Mouse (Mus musculus) hindbrain, postnatal 0 days (tissue): Measurements from ENCODE around the gene Morc3. TPM values are rescaled to one million over a fixed set of nuclear protein-coding genes. Genes with fewer than 3 reads are reported as not detected.

Experiments used
- ATAC-seq: fragments of 200-750 bp; cut with Nextera tagmentation; 2 replicates; pipeline ENCODE4 v1.8.0; 2017; ENCODE audit warnings: mild to moderate bottlenecking, moderate TSS enrichment, moderate library complexity
- DNase-seq: peaks from one replicate; pipeline ENCODE4 v3.0.0-alpha.2; 2015; ENCODE audit warnings: low spot score
- H3K27ac ChIP-seq: fragments of 300-500 bp; sonication (generic); 2 replicates; pipeline ENCODE4 v1.5.1; 2014; ENCODE audit warnings: mild to moderate bottlenecking
- H3K27me3 ChIP-seq: fragments of 300-500 bp; sonication (generic); 2 replicates; pipeline ENCODE4 v1.6.1; 2014; ENCODE audit warnings: low read length, mixed read lengths; ENCODE audit not compliant: insufficient read depth
- H3K36me3 ChIP-seq: fragments of 300-500 bp; sonication (generic); 2 replicates; pipeline ENCODE4 v1.6.1; 2014; ENCODE audit warnings: low read length, mixed read lengths; ENCODE audit not compliant: insufficient read depth
- H3K4me1 ChIP-seq: fragments of 300-500 bp; sonication (generic); 2 replicates; pipeline ENCODE4 v1.6.1; 2014; ENCODE audit warnings: antibody characterized with exemption, low read length, mixed read lengths; ENCODE audit not compliant: insufficient read depth
- H3K4me2 ChIP-seq: fragments of 300-500 bp; sonication (generic); 2 replicates; pipeline ENCODE4 v1.6.1; 2014; ENCODE audit warnings: low read depth, mild to moderate bottlenecking, low read length, moderate library complexity, mixed read lengths
- H3K4me3 ChIP-seq: fragments of 300-500 bp; sonication (generic); 2 replicates; pipeline ENCODE4 v1.5.1; 2014; ENCODE audit warnings: low read length
- H3K9ac ChIP-seq: fragments of 300-500 bp; sonication (generic); replicated peaks from 2 replicates; pipeline ENCODE4 v1.6.1; 2014; ENCODE audit warnings: mild to moderate bottlenecking, low read length, moderate library complexity, mixed read lengths
- H3K9me3 ChIP-seq: fragments of 300-500 bp; sonication (generic); 2 replicates; pipeline ENCODE4 v1.6.1; 2016; ENCODE audit warnings: low read length, mixed read lengths
- CTCF ChIP-seq: IDR thresholded peaks from 2 replicates; pipeline ENCODE4 v1.5.1; 2016; ENCODE audit warnings: antibody characterized with exemption, control low read depth, low read depth
- WGBS: fragments of 180-500 bp; shearing (Covaris S2); extraction: QIAGEN DNeasy Blood & Tissue Kit; methylation state at CpG from one replicate; pipeline ENCODE4 v1.1.7; 2014; 5-methylcytosine and 5-hydroxymethylcytosine counted together
- polyA plus RNA-seq: library from polyadenylated mRNA; unstranded; fragments of >200 nt; fragmentation: Nextera tagmentation; extraction: Ambion mirVana; gene quantifications from 2 replicates; pipeline ENCODE4 v1.2.1, GENCODE M21; 2015
- total RNA-seq: library from RNA; depleted of rRNA; stranded (reverse); fragments of >200 nt; gene quantifications from 2 replicates; pipeline ENCODE4 v1.2.3, GENCODE M21; 2014; rRNA removed

Morc3 gene
- total and polyA plus RNA-seq, 2 experiments from 2014 or later, result 24.1 to 25.2 TPM

DNA sequence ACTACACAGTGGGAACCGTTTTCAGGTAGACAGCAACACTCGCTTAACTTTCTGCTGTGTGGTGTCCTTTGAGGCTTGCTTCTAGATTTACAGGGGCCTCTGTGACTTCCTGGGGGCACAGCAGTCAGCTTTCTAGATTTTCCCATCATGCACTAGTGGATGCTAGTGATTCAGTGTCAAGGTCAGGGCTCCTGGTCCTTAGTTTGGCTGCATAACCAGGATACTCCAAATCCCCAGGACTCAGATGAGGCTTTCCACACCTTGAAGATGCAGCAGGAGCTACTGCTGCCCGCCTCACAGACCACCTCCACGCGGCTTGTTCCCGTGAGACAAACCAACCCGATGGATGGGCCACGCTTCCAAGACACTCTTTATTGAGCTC, 86.7 kb downstream of the Morc3 start:
- Histone ChIP-seq H3K36me3 (no peaks in the 10 kb centered on the region), H3K9ac (no peak overlapping the region), H3K27me3 (no peaks in the 10 kb centered on the region), H3K4me1 (no peaks in the 10 kb centered on the region), H3K9me3 (no peaks in the 10 kb centered on the region), H3K4me3 (no peak overlapping the region), H3K27ac (no peak overlapping the region), H3K4me2 (peak overlapping the region; percentile 35; the same call in 1 of the 2 replicates)
- 59% methylated on average over 8 of the region's 8 CpGs for WGBS
- DNase-seq (no peak), ATAC-seq (no peak)
- no peak for TF ChIP-seq CTCF

DNA sequence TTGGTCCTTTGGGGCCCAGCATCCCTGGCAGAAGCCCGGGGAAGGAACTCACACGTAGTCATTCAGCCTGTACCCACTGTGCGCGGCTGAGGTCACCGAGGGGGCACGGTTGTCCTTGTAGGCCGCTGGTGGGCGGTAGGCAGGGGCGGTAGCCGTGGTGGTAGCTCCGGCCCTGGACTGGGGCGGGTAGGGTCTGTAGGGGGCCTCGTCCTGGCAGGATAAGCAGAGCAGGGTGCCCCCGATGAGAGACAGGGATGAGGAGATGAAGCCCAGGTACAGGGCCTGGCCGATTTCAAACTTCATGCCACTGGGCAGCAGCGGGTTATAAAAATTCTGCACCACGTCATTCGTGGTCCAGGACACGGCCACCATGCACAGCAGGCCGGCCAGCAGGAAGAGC, 87.3 kb downstream of the Morc3 start:
- DNase-seq (no peak), ATAC-seq (peak; percentile 18; the same call in 1 of the 2 replicates)
- no peak overlapping the region for H3K27ac ChIP-seq
- no peak overlapping the region for H3K4me3 ChIP-seq
- H3K9ac ChIP-seq, result no peak overlapping the region
- TF ChIP-seq CTCF, result no peak
- no peaks in the 10 kb centered on the region for H3K27me3 ChIP-seq
- 68% methylated on average over 20 of the region's 20 CpGs for WGBS
- H3K9me3 ChIP-seq, result no peaks in the 10 kb centered on the region
- H3K36me3 ChIP-seq, result no peaks in the 10 kb centered on the region
- no peak overlapping the region for H3K4me2 ChIP-seq
- no peaks in the 10 kb centered on the region for H3K4me1 ChIP-seq

DNA sequence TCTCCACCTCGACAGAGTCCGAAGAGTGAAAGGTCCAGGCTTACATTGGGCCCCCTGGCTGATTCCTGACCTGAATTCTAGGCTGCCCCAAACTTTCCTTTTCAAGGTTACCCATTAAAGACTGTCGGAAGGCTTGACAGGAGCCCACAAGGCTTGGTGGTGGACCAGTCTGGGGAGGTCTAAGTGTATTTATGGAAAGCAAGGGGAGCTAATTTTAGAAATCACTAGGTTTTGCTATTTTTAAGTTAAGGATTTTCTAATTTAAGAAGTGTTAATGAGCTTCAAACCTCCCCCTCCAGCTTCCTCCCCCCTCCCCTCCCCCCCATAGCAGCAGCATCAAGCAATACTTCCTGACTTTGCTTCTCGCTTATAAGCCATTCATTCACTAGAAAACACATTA, 88.8 kb downstream of the Morc3 start:
- H3K9ac ChIP-seq, result no peak overlapping the region
- no peak for ATAC-seq
- DNase-seq, result no peak
- H3K27ac ChIP-seq, result no peak overlapping the region
- H3K4me2 ChIP-seq, result no peak overlapping the region
- no peak for TF ChIP-seq CTCF
- WGBS, result 80% methylated on average over 4 of the region's 4 CpGs
- H3K4me1 ChIP-seq, result no peaks in the 10 kb centered on the region
- H3K4me3 ChIP-seq, result no peak overlapping the region
- no peaks in the 10 kb centered on the region for H3K27me3 ChIP-seq
- H3K9me3 ChIP-seq, result no peaks in the 10 kb centered on the region
- no peaks in the 10 kb centered on the region for H3K36me3 ChIP-seq

DNA sequence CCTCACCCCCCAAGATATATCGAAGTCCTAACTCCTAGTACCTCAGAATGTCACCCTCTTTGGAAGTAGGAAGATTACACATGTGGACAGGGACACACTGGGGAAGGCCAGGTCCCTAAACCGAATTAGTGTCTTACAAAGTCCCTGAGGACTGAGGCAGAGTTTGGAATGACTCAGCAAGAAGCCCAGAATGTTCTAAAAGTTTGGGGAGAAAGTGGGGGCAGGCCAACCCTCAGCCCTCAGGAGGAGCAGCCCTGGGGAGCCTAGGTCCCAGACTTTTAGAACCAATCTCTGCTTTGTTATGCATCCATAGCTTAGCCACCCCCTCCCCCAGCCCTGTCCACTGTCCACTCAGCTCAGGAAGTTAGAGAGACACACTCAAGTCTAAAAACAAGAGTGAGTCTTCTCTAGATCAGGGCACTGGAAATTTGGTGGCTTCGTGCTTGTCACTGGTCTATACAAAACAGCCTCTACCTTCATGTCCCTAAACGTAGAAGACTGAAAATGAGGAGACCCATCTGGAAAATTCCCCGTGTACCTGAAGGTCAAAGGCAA, 91.0 kb downstream of the Morc3 start:
- no peaks in the 10 kb centered on the region for H3K36me3 ChIP-seq
- no peaks in the 10 kb centered on the region for H3K27me3 ChIP-seq
- no peak overlapping the region for H3K4me3 ChIP-seq
- TF ChIP-seq CTCF, result no peak
- ATAC-seq (no peak), DNase-seq (no peak)
- no peaks in the 10 kb centered on the region for H3K4me1 ChIP-seq
- 87% methylated on average over 5 of the region's 5 CpGs for WGBS
- no peaks in the 10 kb centered on the region for H3K9me3 ChIP-seq
- H3K4me2 ChIP-seq, result no peak overlapping the region
- H3K27ac ChIP-seq, result no peak overlapping the region
- no peak overlapping the region for H3K9ac ChIP-seq

DNA sequence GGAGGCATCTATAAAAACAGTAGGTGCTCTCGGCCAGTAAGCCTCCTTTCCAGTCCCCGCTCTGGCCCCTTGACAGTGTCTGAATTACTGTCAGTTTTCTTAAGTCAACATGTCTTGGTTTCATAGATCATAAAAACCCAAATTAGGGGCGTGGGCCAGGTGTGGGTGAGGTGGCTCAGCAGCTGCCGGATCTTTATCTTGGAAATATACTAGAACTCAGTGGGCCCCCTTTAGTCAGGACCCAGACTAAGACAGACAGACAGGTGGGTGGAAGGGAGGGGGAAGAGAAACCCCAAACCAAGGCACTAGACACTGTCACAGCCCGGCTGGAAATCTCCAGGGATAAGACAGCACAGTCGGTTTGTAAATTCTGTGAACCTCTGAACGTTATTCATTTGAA, 91.9 kb downstream of the Morc3 start:
- ATAC-seq, result no peak
- Histone ChIP-seq H3K4me3 (no peak overlapping the region), H3K36me3 (no peaks in the 10 kb centered on the region), H3K9ac (no peak overlapping the region), H3K4me2 (no peak overlapping the region), H3K4me1 (no peaks in the 10 kb centered on the region), H3K9me3 (no peaks in the 10 kb centered on the region), H3K27ac (no peak overlapping the region), H3K27me3 (no peaks in the 10 kb centered on the region)
- TF ChIP-seq CTCF, result no peak
- no peak for DNase-seq
- 78% methylated on average over 7 of the region's 7 CpGs for WGBS

Other genes with a start within 250 kb of the Morc3 start
- 10.3 and 29.0 TPM in 2 replicates for gene Setd4, start 228.1 kb upstream of the Morc3 start, total RNA-seq
- 13.4 and 13.8 TPM in 2 replicates for gene Setd4, start 228.1 kb upstream of the Morc3 start, polyA plus RNA-seq
- gene Cbr1, start 226.3 kb upstream of the Morc3 start, total RNA-seq, result 76.3 and 96.9 TPM in 2 replicates
- gene Cbr1, start 226.3 kb upstream of the Morc3 start, polyA plus RNA-seq, result 113 and 119 TPM in 2 replicates
- not detected in 2 replicates for gene Gm5678, start 204.0 kb upstream of the Morc3 start, total RNA-seq
- not detected in 2 replicates for gene Gm5678, start 204.0 kb upstream of the Morc3 start, polyA plus RNA-seq
- gene Cbr3, start 148.9 kb upstream of the Morc3 start, total RNA-seq, result 0.58 and 5.1 TPM in 2 replicates
- 4.8 and 5.4 TPM in 2 replicates for gene Cbr3, start 148.9 kb upstream of the Morc3 start, polyA plus RNA-seq
- 60.9 and 74.8 TPM in 2 replicates for gene Dop1b, start 120.2 kb upstream of the Morc3 start, total RNA-seq
- gene Dop1b, start 120.2 kb upstream of the Morc3 start, polyA plus RNA-seq, result 25.4 and 26.8 TPM in 2 replicates
- 9.3 and 11.4 TPM in 2 replicates for gene Chaf1b, start 51.8 kb downstream of the Morc3 start, total RNA-seq
- 18.7 and 20.2 TPM in 2 replicates for gene Chaf1b, start 51.8 kb downstream of the Morc3 start, polyA plus RNA-seq
- 1.0 TPM in 1 of 2 replicates, not detected in the other for gene Cldn14, start 176.7 kb downstream of the Morc3 start, total RNA-seq
- gene Cldn14, start 176.7 kb downstream of the Morc3 start, polyA plus RNA-seq, result 0.23 and 0.28 TPM in 2 replicates